Mouse (Mus musculus): ENCODE data around the gene Rasal3. TPM values are rescaled to one million over a fixed set of nuclear protein-coding genes. Genes with fewer than 3 reads are reported as not detected.

Rasal3 gene
- polyA plus RNA-seq, 1 experiment from 2014 or later: 0.50 TPM

DNA sequence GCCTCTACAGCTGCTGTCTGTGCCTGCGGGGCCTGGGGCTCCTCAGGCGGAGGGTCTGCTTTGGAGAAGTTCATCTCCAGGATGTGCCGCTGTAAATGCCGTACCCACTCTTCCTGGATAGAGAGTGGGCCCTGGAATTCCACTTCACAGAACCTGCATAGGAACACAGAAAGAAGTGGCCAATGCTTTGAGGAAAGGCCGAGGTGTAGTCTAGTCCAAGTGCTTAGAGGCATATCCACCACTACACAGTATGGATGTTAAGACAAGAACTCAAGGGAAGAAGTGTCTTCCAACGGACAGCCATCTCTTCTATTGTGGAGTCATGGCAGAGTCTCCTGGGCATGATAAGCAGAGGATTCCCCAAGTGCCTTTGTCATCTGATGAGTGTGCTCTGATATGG lies 48.4 kb downstream of the Rasal3 start:
- peak overlapping the region; percentile 61; the same call in 1 of the 2 replicates for H3K27ac ChIP-seq (replicated peaks; ENCODE audit: low read depth, low read length)
- 91% methylated on average over 6 of the region's 6 CpGs for WGBS

GRCm38 (mm10) chr17:32354211-32354610 lies 49.2 kb downstream of the Rasal3 start:
- no peak overlapping the region for H3K9ac ChIP-seq (replicated peaks; ENCODE audit: low read length)
- no peak for ATAC-seq (ENCODE audit: low FRiP score, low TSS enrichment)
- H3K9me3 ChIP-seq (ENCODE audit: control insufficient read depth, low read length): no peaks in the 10 kb centered on the region
- peak overlapping the region; percentile 61 for H3K27ac ChIP-seq (replicated peaks; ENCODE audit: low read depth, low read length)
- peaks cover 52% of the 10 kb centered on the region for H3K36me3 ChIP-seq (ENCODE audit: control insufficient read depth, insufficient read depth, low read length)
- H3K27me3 ChIP-seq (ENCODE audit: control insufficient read depth, insufficient read depth, low read length): no peaks in the 10 kb centered on the region
- peak; percentile 36 for DNase-seq
- 29% methylated on average over 5 of the region's 5 CpGs for WGBS
- peaks cover 8% of the 10 kb centered on the region for H3K4me1 ChIP-seq (ENCODE audit: control insufficient read depth, insufficient read depth, low read length)
- no peak overlapping the region for H3K4me2 ChIP-seq (ENCODE audit: low read length)
- no peak overlapping the region for H3K4me3 ChIP-seq (replicated peaks; ENCODE audit: low read depth, low read length)

More for the DNA sequence above, 48.4 kb downstream of the Rasal3 start:
- Histone ChIP-seq H3K27me3 (ENCODE audit: control insufficient read depth, insufficient read depth, low read length) (no peaks in the 10 kb centered on the region), H3K4me3 (replicated peaks; ENCODE audit: low read depth, low read length) (no peak overlapping the region), H3K4me2 (ENCODE audit: low read length) (no peak overlapping the region), H3K4me1 (ENCODE audit: control insufficient read depth, insufficient read depth, low read length) (0 out of 2 replicates have a peak, but pooled peaks cover 4% of the 10 kb centered on the region), H3K9me3 (ENCODE audit: control insufficient read depth, low read length) (no peaks in the 10 kb centered on the region), H3K36me3 (ENCODE audit: control insufficient read depth, insufficient read depth, low read length) (peaks cover 60% of the 10 kb centered on the region), H3K9ac (replicated peaks; ENCODE audit: low read length) (no peak overlapping the region)
- ATAC-seq (ENCODE audit: low FRiP score, low TSS enrichment) (no peak), DNase-seq (no peak)

- Histone ChIP-seq H3K9me3 (ENCODE audit: control insufficient read depth, low read length) (no peaks in the 10 kb centered on the region), H3K27ac (replicated peaks; ENCODE audit: low read depth, low read length) (peak overlapping the region; percentile 61), H3K36me3 (ENCODE audit: control insufficient read depth, insufficient read depth, low read length) (peaks cover 47% of the 10 kb centered on the region), H3K4me3 (replicated peaks; ENCODE audit: low read depth, low read length) (no peak overlapping the region), H3K4me2 (ENCODE audit: low read length) (no peak overlapping the region), H3K9ac (replicated peaks; ENCODE audit: low read length) (no peak overlapping the region), H3K27me3 (ENCODE audit: control insufficient read depth, insufficient read depth, low read length) (no peaks in the 10 kb centered on the region), H3K4me1 (ENCODE audit: control insufficient read depth, insufficient read depth, low read length) (peaks cover 10% of the 10 kb centered on the region)
- DNase-seq (peak; percentile 66), ATAC-seq (ENCODE audit: low FRiP score, low TSS enrichment) (no peak)
- WGBS: 41% methylated on average over 4 of the region's 4 CpGs
These were observed 49.7 kb downstream of the Rasal3 start for GRCm38 (mm10) chr17:32353696-32354095.

DNA sequence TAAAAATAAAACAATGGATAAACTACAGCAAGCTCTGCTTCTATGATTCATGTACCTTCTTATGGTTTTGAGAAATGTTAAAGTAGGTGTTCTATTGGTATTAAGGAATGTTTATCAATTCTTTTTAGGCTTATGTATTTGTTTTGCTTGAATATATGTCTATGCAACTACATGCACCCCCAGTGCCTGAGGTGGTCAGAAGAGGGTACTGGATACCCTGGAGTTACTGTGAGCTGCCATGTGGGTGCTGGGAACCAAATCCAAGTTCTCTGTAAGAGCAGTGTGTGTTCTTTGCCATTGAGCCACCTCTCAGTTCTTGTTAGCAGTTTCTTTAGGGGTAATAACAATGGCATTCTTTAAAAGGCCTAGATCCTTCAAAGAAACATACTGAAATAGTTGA lies 51.7 kb downstream of the Rasal3 start:
- no peak for DNase-seq
- Histone ChIP-seq H3K27ac (replicated peaks; ENCODE audit: low read depth, low read length) (no peak overlapping the region), H3K4me2 (ENCODE audit: low read length) (no peak overlapping the region)

GRCm38 (mm10) chr17:32351269-32351668 lies 52.1 kb downstream of the Rasal3 start:
- ATAC-seq (ENCODE audit: low FRiP score, low TSS enrichment): no peak
- Histone ChIP-seq H3K9me3 (ENCODE audit: control insufficient read depth, low read length) (no peaks in the 10 kb centered on the region), H3K27me3 (ENCODE audit: control insufficient read depth, insufficient read depth, low read length) (no peaks in the 10 kb centered on the region), H3K36me3 (ENCODE audit: control insufficient read depth, insufficient read depth, low read length) (peaks cover 23% of the 10 kb centered on the region), H3K4me3 (replicated peaks; ENCODE audit: low read depth, low read length) (peak overlapping the region; percentile 88; the same call in 1 of the 2 replicates), H3K9ac (replicated peaks; ENCODE audit: low read length) (no peak overlapping the region), H3K4me2 (ENCODE audit: low read length) (peak overlapping the region; percentile 90), H3K27ac (replicated peaks; ENCODE audit: low read depth, low read length) (no peak overlapping the region), H3K4me1 (ENCODE audit: control insufficient read depth, insufficient read depth, low read length) (peaks cover 15% of the 10 kb centered on the region)
- 81% methylated on average over 3 of the region's 3 CpGs for WGBS
- DNase-seq: no peak

More for the DNA sequence above, 51.7 kb downstream of the Rasal3 start:
- H3K36me3 ChIP-seq (ENCODE audit: control insufficient read depth, insufficient read depth, low read length): peaks cover 27% of the 10 kb centered on the region
- H3K27me3 ChIP-seq (ENCODE audit: control insufficient read depth, insufficient read depth, low read length): no peaks in the 10 kb centered on the region
- no peaks in the 10 kb centered on the region for H3K9me3 ChIP-seq (ENCODE audit: control insufficient read depth, low read length)
- no peak overlapping the region for H3K4me3 ChIP-seq (replicated peaks; ENCODE audit: low read depth, low read length)
- ATAC-seq (ENCODE audit: low FRiP score, low TSS enrichment): no peak
- H3K4me1 ChIP-seq (ENCODE audit: control insufficient read depth, insufficient read depth, low read length): peaks cover 15% of the 10 kb centered on the region
- no peak overlapping the region for H3K9ac ChIP-seq (replicated peaks; ENCODE audit: low read length)

DNA sequence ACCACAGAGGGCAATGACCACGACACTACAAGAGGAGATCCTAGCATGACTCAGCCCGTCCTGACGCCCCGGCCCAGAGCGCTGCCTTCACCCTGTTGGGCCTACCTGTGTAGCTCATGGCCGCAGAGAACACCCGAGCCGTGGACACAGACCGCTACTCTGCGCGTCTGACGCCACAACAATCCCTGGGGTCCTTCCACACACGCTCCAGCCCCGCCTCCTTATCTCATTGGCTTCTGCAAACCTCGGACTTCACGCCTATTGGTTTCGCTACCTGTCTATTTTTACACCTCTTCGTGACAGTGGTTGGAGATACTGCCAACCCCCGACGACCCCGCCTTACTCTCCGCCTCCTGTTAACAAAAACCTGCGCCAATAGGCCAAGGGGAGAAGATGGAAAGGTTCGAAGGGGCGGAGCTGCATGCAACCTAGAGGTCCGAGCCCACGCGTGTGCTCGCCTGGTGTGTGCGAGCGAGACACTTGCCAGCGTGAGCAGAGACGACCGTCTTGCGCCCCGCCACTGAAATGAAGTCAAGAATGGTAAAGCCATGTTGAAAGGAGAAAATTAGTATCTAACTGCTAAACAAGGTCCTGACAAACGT lies 52.9 kb downstream of the Rasal3 start, which contains the start of gene Akap8l:
Gene Akap8l, minus strand, starts transcription at position 226 of the 602 bp plus-strand sequence.
- DNase-seq: peak; percentile 98
- no peaks in the 10 kb centered on the region for H3K9me3 ChIP-seq (ENCODE audit: control insufficient read depth, low read length)
- peak within 1 kb of the TSS; percentile 90 for H3K27ac ChIP-seq (replicated peaks; ENCODE audit: low read depth, low read length)
- WGBS: under 1% methylated on average over 37 of the region's 37 CpGs
- peak within 1 kb of the TSS; percentile 88 for H3K4me3 ChIP-seq (replicated peaks; ENCODE audit: low read depth, low read length)
- H3K9ac ChIP-seq (replicated peaks; ENCODE audit: low read length): peak within 1 kb of the TSS; percentile 78
- H3K27me3 ChIP-seq (ENCODE audit: control insufficient read depth, insufficient read depth, low read length): no peaks in the 10 kb centered on the region
- H3K36me3 ChIP-seq (ENCODE audit: control insufficient read depth, insufficient read depth, low read length): peaks cover 15% of the 10 kb centered on the region
- H3K4me2 ChIP-seq (ENCODE audit: low read length): peak within 1 kb of the TSS; percentile 90
- ATAC-seq (ENCODE audit: low FRiP score, low TSS enrichment): peak; percentile 98
- peaks cover 15% of the 10 kb centered on the region for H3K4me1 ChIP-seq (ENCODE audit: control insufficient read depth, insufficient read depth, low read length)

GRCm38 (mm10) chr17:32349851-32350381 lies 53.5 kb downstream of the Rasal3 start:
- DNase-seq: no peak
- H3K9ac ChIP-seq (replicated peaks; ENCODE audit: low read length): peak overlapping the region; percentile 78
- H3K4me1 ChIP-seq (ENCODE audit: control insufficient read depth, insufficient read depth, low read length): peaks cover 15% of the 10 kb centered on the region
- H3K9me3 ChIP-seq (ENCODE audit: control insufficient read depth, low read length): no peaks in the 10 kb centered on the region
- H3K27me3 ChIP-seq (ENCODE audit: control insufficient read depth, insufficient read depth, low read length): no peaks in the 10 kb centered on the region
- no peak; the same call in 1 of the 2 replicates for ATAC-seq (ENCODE audit: low FRiP score, low TSS enrichment)
- H3K4me3 ChIP-seq (replicated peaks; ENCODE audit: low read depth, low read length): peak overlapping the region; percentile 88
- peak overlapping the region; percentile 90 for H3K27ac ChIP-seq (replicated peaks; ENCODE audit: low read depth, low read length)
- H3K4me2 ChIP-seq (ENCODE audit: low read length): peak overlapping the region; percentile 90
- WGBS: under 1% methylated on average over 24 of the region's 24 CpGs
- H3K36me3 ChIP-seq (ENCODE audit: control insufficient read depth, insufficient read depth, low read length): peaks cover 12% of the 10 kb centered on the region

- Histone ChIP-seq H3K36me3 (ENCODE audit: control insufficient read depth, insufficient read depth, low read length) (peaks cover 12% of the 10 kb centered on the region), H3K27me3 (ENCODE audit: control insufficient read depth, insufficient read depth, low read length) (no peaks in the 10 kb centered on the region), H3K9ac (replicated peaks; ENCODE audit: low read length) (peak overlapping the region; percentile 78), H3K27ac (replicated peaks; ENCODE audit: low read depth, low read length) (peak overlapping the region; percentile 90; the same call in 1 of the 2 replicates), H3K4me2 (ENCODE audit: low read length) (peak overlapping the region; percentile 90), H3K4me3 (replicated peaks; ENCODE audit: low read depth, low read length) (peak overlapping the region; percentile 88), H3K4me1 (ENCODE audit: control insufficient read depth, insufficient read depth, low read length) (peaks cover 15% of the 10 kb centered on the region), H3K9me3 (ENCODE audit: control insufficient read depth, low read length) (no peaks in the 10 kb centered on the region)
- peak; percentile 81 for DNase-seq
- no peak for ATAC-seq (ENCODE audit: low FRiP score, low TSS enrichment)
- WGBS: 16% methylated on average over 4 of the region's 4 CpGs
These were observed 54.2 kb downstream of the Rasal3 start for GRCm38 (mm10) chr17:32349037-32349732.

Measured in midbrain, embryonic 14.5 days (tissue).